Mouse (Mus musculus) MEL (cell line): ENCODE results near the gene Grb10. TPM values are rescaled to one million over a fixed set of nuclear protein-coding genes. Genes with fewer than 3 reads are reported as not detected.
A peak's percentile ranks its signal among the peaks of the same experiment; 100 is the strongest.

Source experiments
- DNase-seq: peaks from one replicate; pipeline ENCODE4 v3.0.0; 2011; ENCODE audit warnings: low read depth, low spot score
- H3K27ac ChIP-seq: 2 replicates; pipeline ENCODE4 v1.5.1; 2012; ENCODE audit warnings: low read depth, mild to moderate bottlenecking, control low read depth, low read length, moderate library complexity; ENCODE audit not compliant: control insufficient read depth
- H3K27me3 ChIP-seq, 2 experiments: fragments of 150-350 bp in 1 of 2; sonication (generic) in 1 of 2; 2 replicates each; pipeline ENCODE4 v1.6.1; 2012; ENCODE audit warnings: low read length in 2 of 2, mild to moderate bottlenecking in 2 of 2, improper control_type of control experiment in 1 of 2, moderate library complexity in 1 of 2; ENCODE audit not compliant: insufficient read depth in 2 of 2, control insufficient read depth in 1 of 2
- H3K36me3 ChIP-seq, 2 experiments: 2 replicates each; pipeline ENCODE4 v1.6.1; 2012 to 2014; ENCODE audit warnings: low read length in 2 of 2, improper control_type of control experiment in 1 of 2, inconsistent platforms in 1 of 2, mild to moderate bottlenecking in 1 of 2; ENCODE audit not compliant: insufficient read depth in 2 of 2, control insufficient read depth in 1 of 2
- H3K4me1 ChIP-seq, 2 experiments: fragments of 150-350 bp in 1 of 2; sonication (generic) in 1 of 2; 2 replicates each; pipeline ENCODE4 v1.6.1; 2012; ENCODE audit warnings: low read length in 2 of 2, improper control_type of control experiment in 1 of 2, mild to moderate bottlenecking in 1 of 2; ENCODE audit not compliant: insufficient read depth in 2 of 2, control insufficient read depth in 1 of 2
- H3K4me3 ChIP-seq, 2 experiments: fragments of 150-350 bp in 1 of 2; sonication (generic) in 1 of 2; 2 replicates each; pipeline ENCODE4 v1.5.1; 2012; ENCODE audit warnings: low read depth in 2 of 2, low read length in 2 of 2, mild to moderate bottlenecking in 2 of 2, moderate library complexity in 2 of 2, control low read depth in 1 of 2, improper control_type of control experiment in 1 of 2; ENCODE audit not compliant: control insufficient read depth in 1 of 2, insufficient read depth in 1 of 2
- H3K79me2 ChIP-seq: 2 replicates; pipeline ENCODE4 v1.6.1; 2012; ENCODE audit warnings: mild to moderate bottlenecking, low read length, moderate library complexity; ENCODE audit not compliant: control insufficient read depth, poor library complexity, insufficient read depth
- H3K9ac ChIP-seq: 2 replicates; pipeline ENCODE4 v1.6.1; 2012; ENCODE audit warnings: low read depth, mild to moderate bottlenecking, control low read depth, low read length, moderate library complexity; ENCODE audit not compliant: control insufficient read depth, poor library complexity, severe bottlenecking
- H3K9me3 ChIP-seq: fragments of 150-350 bp; sonication (generic); replicated peaks from 2 replicates; pipeline ENCODE4 v1.6.1; 2012; ENCODE audit warnings: mild to moderate bottlenecking, low read length, improper control_type of control experiment, moderate library complexity; ENCODE audit not compliant: insufficient read depth
- CHD1 ChIP-seq: IDR thresholded peaks from 2 replicates; pipeline ENCODE4 v1.6.1; 2012; ENCODE audit warnings: low read depth, mild to moderate bottlenecking, inconsistent platforms, low read length, improper control_type of control experiment
- E2F4 ChIP-seq: IDR thresholded peaks from 2 replicates; pipeline ENCODE4 v1.6.1; 2011; ENCODE audit warnings: low read depth, low read length, improper control_type of control experiment, borderline replicate concordance
- EP300 ChIP-seq, 2 experiments: IDR thresholded peaks; 2 replicates each; pipeline ENCODE4 v1.6.1; 2011; ENCODE audit warnings: improper control_type of control experiment in 2 of 2, low read length in 2 of 2, low read depth in 1 of 2, mild to moderate bottlenecking in 1 of 2
- ETS1 ChIP-seq: IDR thresholded peaks from 2 replicates; pipeline ENCODE4 v1.6.1; 2012; ENCODE audit warnings: low read depth, mild to moderate bottlenecking, inconsistent platforms, low read length, improper control_type of control experiment, moderate library complexity
- GABPA ChIP-seq: IDR thresholded peaks from 2 replicates; pipeline ENCODE4 v1.6.1; 2012; ENCODE audit warnings: low read depth, mild to moderate bottlenecking, inconsistent platforms, low read length, improper control_type of control experiment, moderate library complexity
- GATA1 ChIP-seq: IDR thresholded peaks from 2 replicates; pipeline ENCODE4 v1.6.1; 2011; ENCODE audit warnings: low read depth, low read length, improper control_type of control experiment
- HCFC1 ChIP-seq: IDR thresholded peaks from 2 replicates; pipeline ENCODE4 v1.6.1; 2012; ENCODE audit warnings: low read depth, mild to moderate bottlenecking, inconsistent platforms, low read length, improper control_type of control experiment, moderate library complexity
- MAFK ChIP-seq: IDR thresholded peaks from 2 replicates; pipeline ENCODE4 v1.6.1; 2011; ENCODE audit warnings: low read depth, mild to moderate bottlenecking, low read length, improper control_type of control experiment, borderline replicate concordance
- MAX ChIP-seq: IDR thresholded peaks from 2 replicates; pipeline ENCODE4 v1.6.1; 2011; ENCODE audit warnings: low read length, improper control_type of control experiment
- MAZ ChIP-seq: IDR thresholded peaks from 2 replicates; pipeline ENCODE4 v1.6.1; 2012; ENCODE audit warnings: low read depth, mild to moderate bottlenecking, inconsistent platforms, low read length, improper control_type of control experiment
- MEF2A ChIP-seq: IDR thresholded peaks from 2 replicates; pipeline ENCODE4 v1.6.1; 2014; ENCODE audit warnings: low read depth, mild to moderate bottlenecking, inconsistent platforms, low read length, improper control_type of control experiment; ENCODE audit not compliant: poor library complexity, insufficient replicate concordance, severe bottlenecking; ENCODE audit errors: extremely low read depth
- MXI1 ChIP-seq: IDR thresholded peaks from 2 replicates; pipeline ENCODE4 v1.6.1; 2011; ENCODE audit warnings: mild to moderate bottlenecking, low read depth, low read length, improper control_type of control experiment
- MYB ChIP-seq: IDR thresholded peaks from 2 replicates; pipeline ENCODE4 v1.6.1; 2011; ENCODE audit warnings: mild to moderate bottlenecking, low read depth, low read length, improper control_type of control experiment
- MYC ChIP-seq: IDR thresholded peaks from 2 replicates; pipeline ENCODE4 v1.6.1; 2011; ENCODE audit warnings: low read depth, mild to moderate bottlenecking, low read length, improper control_type of control experiment, moderate library complexity
- NELFE ChIP-seq: IDR thresholded peaks from 2 replicates; pipeline ENCODE4 v1.6.1; 2011; ENCODE audit warnings: low read depth, low read length, improper control_type of control experiment
- NRF1 ChIP-seq: IDR thresholded peaks from 2 replicates; pipeline ENCODE4 v1.6.1; 2014; ENCODE audit warnings: low read depth, mild to moderate bottlenecking, inconsistent platforms, low read length, improper control_type of control experiment, moderate library complexity; ENCODE audit not compliant: poor library complexity, insufficient read depth, severe bottlenecking
- POLR2A ChIP-seq, 2 experiments: IDR thresholded peaks; 2 replicates each; pipeline ENCODE4 v1.6.1; 2011 to 2012; ENCODE audit warnings: low read length in 2 of 2, mild to moderate bottlenecking in 2 of 2, control low read depth in 1 of 2, improper control_type of control experiment in 1 of 2, low read depth in 1 of 2, moderate library complexity in 1 of 2; ENCODE audit not compliant: control insufficient read depth in 1 of 2, insufficient read depth in 1 of 2, poor library complexity in 1 of 2
- POLR2AphosphoS2 ChIP-seq: IDR thresholded peaks from 2 replicates; pipeline ENCODE4 v1.6.1; 2011; ENCODE audit warnings: low read length, improper control_type of control experiment
- POLR2AphosphoS5 ChIP-seq: IDR thresholded peaks from 2 replicates; pipeline ENCODE4 v1.6.1; 2012; ENCODE audit warnings: low read depth, borderline replicate concordance, mild to moderate bottlenecking, inconsistent platforms, low read length, moderate library complexity, mixed read lengths
- RAD21 ChIP-seq: IDR thresholded peaks from 2 replicates; pipeline ENCODE4 v1.6.1; 2011; ENCODE audit warnings: mild to moderate bottlenecking, low read depth, low read length, improper control_type of control experiment
- RCOR1 ChIP-seq: IDR thresholded peaks from 2 replicates; pipeline ENCODE4 v1.6.1; 2012; ENCODE audit warnings: low read depth, mild to moderate bottlenecking, inconsistent platforms, low read length, improper control_type of control experiment
- SMC3 ChIP-seq: IDR thresholded peaks from 2 replicates; pipeline ENCODE4 v1.6.1; 2011; ENCODE audit warnings: low read depth, low read length, improper control_type of control experiment
- TAL1 ChIP-seq: IDR thresholded peaks from 2 replicates; pipeline ENCODE4 v1.6.1; 2012; ENCODE audit warnings: mild to moderate bottlenecking, inconsistent platforms, low read length, moderate library complexity, mixed read lengths
- TBP ChIP-seq: IDR thresholded peaks from 2 replicates; pipeline ENCODE4 v1.8.0; 2011; ENCODE audit warnings: low read depth, low read length, improper control_type of control experiment
- UBTF ChIP-seq: IDR thresholded peaks from 2 replicates; pipeline ENCODE4 v1.6.1; 2012; ENCODE audit warnings: low read depth, mild to moderate bottlenecking, inconsistent platforms, low read length, improper control_type of control experiment, moderate library complexity, borderline replicate concordance; ENCODE audit not compliant: insufficient read depth
- USF1 ChIP-seq: IDR thresholded peaks from 2 replicates; pipeline ENCODE4 v1.6.1; 2014; ENCODE audit warnings: low read depth, mild to moderate bottlenecking, inconsistent platforms, low read length, improper control_type of control experiment, moderate library complexity
- USF2 ChIP-seq, 2 experiments: IDR thresholded peaks; 2 replicates each; pipeline ENCODE4 v1.6.1; 2011 to 2012; ENCODE audit warnings: improper control_type of control experiment in 2 of 2, low read length in 2 of 2, borderline replicate concordance in 1 of 2, inconsistent platforms in 1 of 2, low read depth in 1 of 2, mild to moderate bottlenecking in 1 of 2; ENCODE audit not compliant: insufficient read depth in 1 of 2
- ZKSCAN1 ChIP-seq: IDR thresholded peaks from 2 replicates; pipeline ENCODE4 v1.6.1; 2012; ENCODE audit warnings: low read depth, mild to moderate bottlenecking, inconsistent platforms, low read length, improper control_type of control experiment, moderate library complexity
- ZMIZ1 ChIP-seq: IDR thresholded peaks from 2 replicates; pipeline ENCODE4 v1.6.1; 2012; ENCODE audit warnings: low read depth, mild to moderate bottlenecking, inconsistent platforms, low read length, improper control_type of control experiment, moderate library complexity
- ZNF384 ChIP-seq: IDR thresholded peaks from 2 replicates; pipeline ENCODE4 v1.6.1; 2012; ENCODE audit warnings: low read depth, mild to moderate bottlenecking, inconsistent platforms, low read length, improper control_type of control experiment
- polyA plus RNA-seq, 2 experiments: library from polyadenylated mRNA; stranded (reverse) in 1 of 2; unstranded in 1 of 2; fragments of >175 nt in 1 of 2; fragments of >200 nt in 1 of 2; gene quantifications; 2 replicates each; pipeline versions ENCODE4 v1.2.1 to v1.2.4; 2012; ENCODE audit warnings: low replicate concordance in 2 of 2, low read depth in 1 of 2; ENCODE audit not compliant: insufficient read length in 2 of 2, insufficient read depth in 1 of 2, missing spikeins in 1 of 2
- total RNA-seq: library from RNA; depleted of rRNA; stranded (reverse); fragments of 300-350 nt; gene quantifications from 2 replicates; pipeline ENCODE4 v1.2.3, GENCODE M21; 2012

Gene Grb10
- total and polyA plus RNA-seq, 3 experiments: not detected

DNA sequence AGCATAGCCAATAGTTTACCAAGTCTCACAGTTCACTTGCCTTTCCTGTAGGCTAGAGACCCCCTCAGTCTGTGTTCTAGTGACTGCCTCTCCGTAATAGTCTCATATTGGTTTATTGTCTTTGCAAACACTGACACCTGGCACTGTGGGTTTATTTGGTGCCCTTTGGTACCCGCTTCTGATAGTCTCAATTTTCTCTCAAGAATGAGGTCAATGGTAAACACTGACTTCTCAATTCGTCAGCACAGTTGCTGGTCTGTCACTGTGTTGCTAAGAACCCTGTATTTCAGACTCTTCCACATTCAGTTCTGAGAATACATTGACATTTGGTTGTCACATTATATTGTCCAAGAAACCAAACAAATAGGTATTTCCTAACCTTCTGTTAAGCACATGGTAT, 150.4 kb downstream of the Grb10 start:
- no peak for DNase-seq
- Histone ChIP-seq H3K4me1 (peaks cover 6 to 21% of the 10 kb centered on the region in 2 experiments), H3K9ac (no peak overlapping the region), H3K79me2 (no peaks in the 10 kb centered on the region), H3K9me3 (no peaks in the 10 kb centered on the region), H3K4me3 (no peak overlapping the region), H3K27me3 (peaks cover under 1 to 8% of the 10 kb centered on the region in 2 experiments; a peak in 3 of 4 replicates), H3K36me3 (peaks cover 0 to 19% of the 10 kb centered on the region in 2 experiments; a peak in 2 of 4 replicates), H3K27ac (no peak overlapping the region)
- TF ChIP-seq ZMIZ1: no peak

DNA sequence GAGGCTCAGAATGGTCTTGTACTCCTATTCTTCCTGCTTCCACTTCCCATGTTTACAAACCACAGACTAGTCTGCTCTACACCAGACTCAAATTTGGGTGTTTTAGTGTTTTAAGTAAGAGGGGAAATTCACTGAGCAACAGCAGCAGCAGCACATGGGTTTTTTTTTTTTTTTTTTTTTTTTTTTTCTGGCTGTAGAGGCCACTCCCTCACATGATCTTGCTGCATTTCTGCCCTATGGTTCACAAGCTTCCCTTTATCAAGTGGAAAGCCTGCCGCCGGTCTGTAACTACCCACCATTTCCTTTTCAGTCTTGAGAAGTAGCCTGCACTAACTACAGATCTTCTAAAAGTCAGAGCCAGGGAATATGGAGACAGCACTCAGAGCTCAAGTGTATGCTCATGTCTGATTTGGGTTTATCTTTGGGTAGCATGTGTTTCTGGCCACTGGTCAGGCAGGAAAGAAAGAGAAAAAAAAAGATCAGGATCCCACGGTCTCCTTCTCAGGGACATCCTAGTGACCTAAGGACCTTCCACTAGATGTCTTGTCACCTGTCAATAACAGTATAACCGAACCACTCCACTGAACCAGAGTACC, 152.0 kb downstream of the Grb10 start:
- Histone ChIP-seq H3K27ac (no peak overlapping the region), H3K9ac (peak overlapping the region; percentile 35; the same call in 1 of the 2 replicates), H3K27me3 (peaks cover 0 to 8% of the 10 kb centered on the region in 2 experiments; a peak in 1 of 4 replicates)
- TF ChIP-seq RCOR1: 0 out of 2 replicates have a peak, but pooled peaks have one; percentile 16
- no peak for TF ChIP-seq NRF1
- TF ChIP-seq RAD21: no peak
- TF ChIP-seq SMC3: no peak
- TF ChIP-seq POLR2AphosphoS5: no peak
- peak; percentile 68; the same call in 1 of the 2 replicates for TF ChIP-seq ZKSCAN1
- TF ChIP-seq ETS1: 0 out of 2 replicates have a peak, but pooled peaks have one; percentile 28
- no peak for TF ChIP-seq MAFK
- TF ChIP-seq POLR2AphosphoS2: no peak
- peak; percentile 69 for TF ChIP-seq USF1
- TF ChIP-seq EP300 (IDR thresholded peaks at IDR 0.05; ENCODE audit: low read depth in 1 of 2, low read length in 2 of 2): peak in 1 of 2 experiments; percentile 36; a peak in 3 of 4 replicates
- no peak for TF ChIP-seq MEF2A
- TF ChIP-seq GATA1: no peak
- no peak for TF ChIP-seq UBTF
- TF ChIP-seq GABPA: no peak
- peak; percentile 86 for TF ChIP-seq MYC
- TF ChIP-seq TBP: no peak
- TF ChIP-seq ZNF384: peak; percentile 99
- TF ChIP-seq POLR2A (IDR thresholded peaks at IDR 0.05; ENCODE audit: control insufficient read depth in 1 of 2, insufficient read depth in 1 of 2, low read depth in 1 of 2, low read length in 2 of 2, poor library complexity in 1 of 2): no peak
- no peak for TF ChIP-seq CHD1
- no peak for TF ChIP-seq USF2 (IDR thresholded peaks at IDR 0.05; ENCODE audit: borderline replicate concordance in 1 of 2, insufficient read depth in 1 of 2, low read depth in 1 of 2, low read length in 2 of 2)
- no peak for TF ChIP-seq MAZ
- TF ChIP-seq HCFC1: no peak
- TF ChIP-seq NELFE: no peak
- no peak for TF ChIP-seq E2F4
- 0 out of 2 replicates have a peak, but pooled peaks have one; percentile 5 for TF ChIP-seq TAL1
- peak; percentile 55; the same call in 1 of the 2 replicates for TF ChIP-seq MXI1
- TF ChIP-seq MYB: no peak
- peak; percentile 74; the same call in 1 of the 2 replicates for TF ChIP-seq MAX

More for the DNA sequence above, 152.0 kb downstream of the Grb10 start:
- Histone ChIP-seq H3K36me3 (peaks cover 0 to 19% of the 10 kb centered on the region in 2 experiments; a peak in 2 of 4 replicates), H3K9me3 (no peaks in the 10 kb centered on the region), H3K4me1 (peaks cover 6 to 21% of the 10 kb centered on the region in 2 experiments), H3K79me2 (no peaks in the 10 kb centered on the region), H3K4me3 (no peak overlapping the region)
- DNase-seq: peak; percentile 81
